Mouse (Mus musculus): ENCODE results near the gene Sap30.

GRCm38 (mm10) chr8:57436437-57436796 is 51.2 kb downstream of the Sap30 start:
- TF ChIP-seq CTCF (IDR thresholded peaks at IDR 0.05; ENCODE audit: low read depth) (no peak), EP300 (IDR thresholded peaks at IDR 0.05; ENCODE audit: low read depth) (no peak)

All from heart, postnatal 0 days (tissue).